Comparison of ENCODE assay signal across 8 mouse cellular contexts in genomic region chr4:82399406-82400380, GRCm38 (mm10).
DNase-seq lines count a peak whose midpoint lies in the region; ATAC-seq lines count a peak whose summit lies in the region.

No protein-coding gene starts in this region.

- no peak overlapping the region for H3K9ac ChIP-seq in forebrain, embryonic 14.5 days (ENCODE audit: low read length)
- H3K9ac ChIP-seq in stomach, embryonic 15.5 days = no peak overlapping the region

- 41% methylated on average over 11 of the region's 11 CpGs for WGBS in forebrain, embryonic 14.5 days
- 42% methylated on average over 11 of the region's 11 CpGs for WGBS in stomach, embryonic 15.5 days

- peaks cover 43% of the 10 kb centered on the region for H3K4me1 ChIP-seq in forebrain, embryonic 14.5 days (ENCODE audit: control insufficient read depth, insufficient read depth, low read length)
- peaks cover 34% of the 10 kb centered on the region for H3K4me1 ChIP-seq in stomach, embryonic 15.5 days

- DNase-seq in layer of hippocampus, adult 9-11 months = peak; percentile 38
- no peak for DNase-seq in layer of hippocampus, postnatal 25 days (ENCODE audit: extremely low spot score in 1 of 2, low spot score in 1 of 2)
- peak; percentile 79 to 80 for DNase-seq in adrenal gland, postnatal 36 days
- DNase-seq in forebrain, embryonic 14.5 days (ENCODE audit: low spot score) = peak; percentile 78
- peak; percentile 74 for DNase-seq in heart, postnatal 4 days
- peak; percentile 64 to 77 for DNase-seq in lung, adult 18-20 months
- DNase-seq in thymus, postnatal 36 days = no peak

- no peaks in the 10 kb centered on the region for H3K9me3 ChIP-seq in forebrain, embryonic 14.5 days (replicated peaks; ENCODE audit: control insufficient read depth, low read length)
- no peaks in the 10 kb centered on the region for H3K9me3 ChIP-seq in stomach, embryonic 15.5 days

- peak overlapping the region; percentile 58; the same call in 1 of the 2 replicates for H3K27ac ChIP-seq in forebrain, embryonic 14.5 days (ENCODE audit: low read depth, low read length)
- peak overlapping the region; percentile 71 for H3K27ac ChIP-seq in stomach, embryonic 15.5 days

- H3K4me3 ChIP-seq in forebrain, embryonic 14.5 days (ENCODE audit: low read depth, low read length) = no peak overlapping the region
- H3K4me3 ChIP-seq in stomach, embryonic 15.5 days (replicated peaks) = no peak overlapping the region

- ATAC-seq in forebrain, embryonic 14.5 days = peak; percentile 72; the same call in 1 of the 2 replicates
- ATAC-seq in stomach, embryonic 15.5 days (ENCODE audit: insufficient read depth, low FRiP score, low read depth) = no peak

- H3K27me3 ChIP-seq in forebrain, embryonic 14.5 days (replicated peaks; ENCODE audit: control insufficient read depth, insufficient read depth, low read length) = no peaks in the 10 kb centered on the region
- no peaks in the 10 kb centered on the region for H3K27me3 ChIP-seq in stomach, embryonic 15.5 days (replicated peaks)

- H3K4me2 ChIP-seq in forebrain, embryonic 14.5 days (ENCODE audit: low read length) = no peak overlapping the region
- no peak overlapping the region for H3K4me2 ChIP-seq in stomach, embryonic 15.5 days

- H3K36me3 ChIP-seq in forebrain, embryonic 14.5 days (ENCODE audit: control insufficient read depth, insufficient read depth, low read length) = no peaks in the 10 kb centered on the region
- H3K36me3 ChIP-seq in stomach, embryonic 15.5 days = no peaks in the 10 kb centered on the region

Comparison
In these comparisons a context has a peak if more than half of its experiments do, and no peak if none do; other contexts are left out.
1. DNase-seq: peak in layer of hippocampus, adult 9-11 months (single experiment), adrenal gland, postnatal 36 days (2 of 2), forebrain, embryonic 14.5 days (single experiment), heart, postnatal 4 days (single experiment) and lung, adult 18-20 months (2 of 2); none in layer of hippocampus, postnatal 25 days (0 of 2) and thymus, postnatal 36 days (0 of 2).